Mouse (Mus musculus) urinary bladder, postnatal 4 days (tissue): ENCODE results near the gene Slc27a2.
"Not testable (repeated sequence)": the region's sequence is repeated elsewhere in the genome, so short reads cannot be mapped to it uniquely, and the experiment has no call there.

Experiments
- DNase-seq, 2 experiments: peaks; one replicate each; pipeline ENCODE4 v3.0.0; 2021 to 2022; ENCODE audit warnings: low spot score in 2 of 2

Gene Slc27a2

DNA sequence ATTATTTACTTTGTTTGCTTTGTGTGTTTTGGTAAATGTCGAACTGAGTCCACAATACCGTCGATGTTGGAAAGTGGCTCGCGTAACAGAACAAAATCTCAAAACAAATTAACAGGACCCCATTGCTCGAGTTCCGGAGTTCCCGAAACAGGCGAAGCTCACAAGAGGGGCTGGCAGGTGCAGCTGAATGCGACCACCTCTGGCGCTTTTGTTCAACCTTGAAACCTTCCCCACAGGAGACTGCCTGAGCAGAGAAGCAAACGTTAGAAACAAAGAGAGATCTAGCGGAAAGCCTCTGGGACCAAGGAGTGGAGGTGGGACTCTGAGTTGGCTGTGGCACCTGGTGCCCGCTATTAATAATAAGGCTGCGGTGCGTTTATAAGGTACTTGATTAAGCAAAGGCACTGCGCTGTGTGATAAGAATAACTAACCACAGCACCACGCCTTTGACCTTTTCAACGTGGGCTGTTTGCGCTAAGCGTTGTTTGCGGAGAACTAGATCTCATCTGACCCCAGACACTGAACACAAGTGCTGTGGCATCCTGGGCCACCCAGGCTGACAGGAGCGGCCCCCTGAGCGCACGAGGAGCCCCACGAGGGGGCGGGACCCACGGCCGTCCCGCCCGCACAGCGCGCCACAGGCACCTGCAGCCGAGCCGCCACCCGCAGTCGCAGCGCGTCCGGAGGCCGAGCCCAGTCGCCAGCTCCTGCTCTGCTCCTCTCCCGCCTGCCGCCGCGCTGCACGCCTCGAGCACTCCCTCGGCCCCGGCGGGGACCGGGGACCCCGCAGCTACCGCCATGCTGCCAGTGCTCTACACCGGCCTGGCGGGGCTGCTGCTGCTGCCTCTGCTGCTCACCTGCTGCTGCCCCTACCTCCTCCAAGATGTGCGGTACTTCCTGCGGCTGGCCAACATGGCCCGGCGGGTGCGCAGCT, at the start of gene Slc27a2:
Slc27a2 (plus strand) TSS at position 51 of the 934 bp plus-strand sequence.
- no peak for DNase-seq

DNA sequence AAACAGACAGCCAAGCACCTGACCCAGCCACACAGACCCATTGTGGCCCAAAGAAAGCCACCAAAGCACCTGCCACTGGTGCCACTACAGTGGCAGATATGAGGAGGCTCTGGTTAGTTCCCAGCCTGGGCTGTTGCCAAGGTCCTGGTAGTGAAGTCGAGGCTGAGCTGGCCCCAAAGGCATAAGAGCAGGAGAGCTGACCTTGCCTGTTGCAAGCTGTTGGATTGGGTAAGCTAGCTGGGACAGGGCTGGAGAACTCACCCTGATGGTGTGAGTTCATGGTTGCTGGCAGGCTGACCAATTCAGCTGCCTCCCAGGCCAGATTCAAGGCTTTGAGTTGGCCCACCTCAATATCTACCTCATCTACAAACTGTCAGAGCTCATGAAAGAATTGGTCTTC, 47.1 kb upstream of the Slc27a2 start:
- no peak for DNase-seq

DNA sequence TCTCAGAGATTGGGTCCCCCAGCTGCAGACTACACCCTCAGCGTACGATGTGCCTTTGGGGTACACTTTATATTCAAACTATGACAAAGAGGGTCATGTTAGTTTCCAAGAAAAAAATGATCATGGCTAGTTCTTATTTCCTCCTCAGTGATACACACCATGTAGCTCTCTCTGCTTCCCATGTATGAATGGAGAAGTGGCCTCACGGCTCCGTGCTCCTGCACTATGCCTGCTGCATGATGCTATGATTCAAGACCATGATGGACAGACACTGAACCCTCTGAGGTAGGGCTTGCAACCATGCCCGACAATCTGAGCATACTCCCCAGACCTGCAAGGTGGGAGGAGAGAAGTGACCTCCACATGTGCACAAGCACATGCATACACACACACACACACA, 44.7 kb upstream of the Slc27a2 start:
- no peak for DNase-seq

DNA sequence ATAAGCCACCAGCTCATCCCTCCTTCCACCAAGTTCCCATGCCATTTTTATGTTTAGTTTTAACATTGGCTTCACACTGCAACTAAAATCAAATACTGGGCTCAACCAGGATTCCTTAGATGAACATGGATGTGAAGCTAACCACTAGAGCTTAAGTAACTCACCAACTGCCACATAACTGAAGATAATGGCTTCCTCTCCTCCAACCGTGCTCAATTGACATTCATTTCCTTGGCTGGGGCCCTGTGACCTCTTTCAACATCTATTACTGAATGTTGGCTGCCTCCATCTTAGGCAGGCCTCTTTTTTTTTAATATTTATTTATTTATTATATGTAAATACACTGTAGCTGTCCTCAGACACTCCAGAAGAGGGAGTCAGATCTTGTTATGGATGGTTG, 44.0 kb upstream of the Slc27a2 start:
- no peak for DNase-seq

DNA sequence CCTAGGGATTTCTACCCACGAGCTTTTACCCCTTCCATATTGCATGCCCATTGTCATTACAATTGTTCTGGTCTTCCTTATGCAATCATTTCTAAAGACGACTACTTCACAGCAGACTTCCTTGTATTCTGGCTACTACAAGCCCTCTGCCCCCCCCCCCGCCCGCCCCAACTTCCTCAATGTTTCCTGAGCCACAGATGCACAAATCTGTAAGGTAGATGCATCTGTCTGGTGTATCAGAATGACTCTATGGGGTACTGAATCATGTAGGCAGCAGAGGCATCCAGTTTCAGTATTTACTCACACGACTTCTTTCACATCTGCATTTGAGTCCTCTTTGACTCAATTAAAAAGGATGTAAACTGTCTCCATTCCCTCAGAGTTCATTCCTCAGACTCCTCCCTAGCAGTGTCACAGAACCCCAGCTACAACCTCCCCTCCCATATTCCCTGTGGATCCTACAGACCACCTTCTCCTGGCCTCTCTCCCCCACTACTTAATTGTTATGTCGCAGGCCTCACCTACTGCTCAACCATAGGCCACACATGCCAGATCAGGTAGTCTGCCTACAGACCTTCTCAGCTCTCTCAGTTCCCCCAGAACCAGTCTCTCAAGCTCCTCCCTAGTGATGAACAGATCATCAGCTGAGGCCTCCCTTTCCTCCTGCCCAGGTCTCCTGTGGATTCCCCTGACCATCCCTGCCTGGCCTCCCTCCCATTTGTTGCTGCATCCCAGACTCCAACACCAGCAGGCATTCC, 37.0 kb upstream of the Slc27a2 start:
- DNase-seq, result no peak

DNA sequence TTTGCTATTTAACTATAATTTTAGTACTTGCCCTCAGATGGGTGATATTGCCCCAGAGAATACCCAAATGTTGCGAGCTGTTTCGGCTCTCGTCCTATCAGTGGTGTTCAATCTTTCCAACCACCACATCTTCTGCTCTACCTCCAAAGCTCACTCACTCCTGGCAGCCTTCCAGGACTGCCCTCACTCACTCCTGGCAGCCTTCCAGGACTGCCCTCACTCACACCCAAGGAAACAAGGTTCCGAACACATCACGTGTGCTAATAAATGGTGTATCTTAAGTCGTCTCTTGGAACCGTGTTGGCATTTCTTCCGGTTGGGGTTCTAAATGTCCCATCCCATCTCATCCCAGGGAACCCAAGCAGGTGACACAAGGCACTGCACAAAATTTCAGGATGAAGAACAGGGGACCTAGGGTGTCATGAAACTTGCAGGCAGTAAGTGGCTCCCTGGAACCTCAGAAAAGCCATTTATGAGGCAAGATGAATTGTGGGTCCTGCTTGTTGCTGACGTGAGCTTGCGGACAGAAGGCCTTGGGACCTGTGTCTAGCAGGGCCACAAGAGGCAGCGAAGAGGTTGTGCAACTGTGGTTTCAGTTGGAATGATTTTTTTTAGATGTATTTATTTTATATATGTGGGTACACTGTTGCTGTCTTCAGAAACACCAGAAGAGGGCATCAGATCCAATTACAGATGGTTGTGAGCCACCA, 32.2 kb upstream of the Slc27a2 start:
- DNase-seq, result peak in 1 of 2 experiments; percentile 67

DNA sequence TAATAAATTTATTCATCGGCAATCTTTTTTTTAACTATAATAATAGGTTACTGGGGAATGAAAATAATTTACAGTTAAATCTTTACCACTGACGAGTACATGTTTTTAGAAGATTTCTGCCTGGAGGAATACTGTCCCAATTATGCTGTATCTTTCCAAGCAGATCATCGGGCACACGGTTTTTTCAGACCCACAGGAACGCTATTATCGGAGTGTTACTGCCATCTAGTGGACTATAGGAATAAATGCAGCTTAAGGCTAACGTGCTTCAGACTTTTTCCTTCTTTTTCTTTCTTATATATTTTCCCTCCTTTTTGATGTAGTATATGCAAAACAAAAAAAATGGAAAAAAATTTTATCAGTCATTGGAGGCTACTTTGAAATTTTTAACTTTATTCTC, 31.4 kb upstream of the Slc27a2 start:
- DNase-seq, result no peak

DNA sequence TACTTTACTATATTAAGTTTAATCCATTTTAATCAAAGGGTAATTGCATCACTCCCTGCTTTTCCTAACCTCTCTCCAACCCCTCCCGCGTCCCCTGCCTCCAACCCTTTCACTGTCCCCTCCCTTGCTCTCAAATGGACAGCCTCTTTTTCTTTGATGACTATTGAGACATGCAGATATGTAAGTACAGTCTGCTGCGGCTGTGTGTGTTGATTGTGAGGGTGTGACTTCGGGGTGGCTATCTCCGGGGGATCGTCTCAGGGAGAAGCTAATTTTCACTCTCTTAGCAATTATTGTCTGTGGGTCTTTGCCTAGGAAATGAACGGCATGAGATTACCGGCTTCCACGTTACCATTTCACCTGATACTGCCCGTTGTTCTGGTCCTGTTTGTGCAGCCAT, 30.7 kb upstream of the Slc27a2 start:
- DNase-seq, result no peak

DNA sequence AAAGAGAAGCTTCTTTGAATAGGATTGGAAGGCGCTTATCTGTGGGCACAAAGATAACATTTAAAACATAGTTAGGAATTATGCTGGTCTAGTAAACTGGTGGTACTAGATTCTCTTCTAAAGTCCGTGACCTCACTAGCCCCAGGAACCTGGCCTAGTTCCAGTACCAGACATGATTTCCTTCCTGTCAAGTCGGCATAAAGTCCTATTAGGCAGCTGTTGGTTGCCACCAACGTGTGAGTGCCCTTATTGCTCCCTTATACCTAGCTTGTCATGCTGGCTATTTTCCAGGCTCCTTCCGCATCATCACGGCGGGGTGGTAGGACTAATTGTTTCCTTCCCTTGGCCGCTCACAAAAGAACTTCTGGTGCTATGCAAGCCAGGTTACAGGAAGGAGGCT, 30.2 kb upstream of the Slc27a2 start:
- DNase-seq, result no peak

DNA sequence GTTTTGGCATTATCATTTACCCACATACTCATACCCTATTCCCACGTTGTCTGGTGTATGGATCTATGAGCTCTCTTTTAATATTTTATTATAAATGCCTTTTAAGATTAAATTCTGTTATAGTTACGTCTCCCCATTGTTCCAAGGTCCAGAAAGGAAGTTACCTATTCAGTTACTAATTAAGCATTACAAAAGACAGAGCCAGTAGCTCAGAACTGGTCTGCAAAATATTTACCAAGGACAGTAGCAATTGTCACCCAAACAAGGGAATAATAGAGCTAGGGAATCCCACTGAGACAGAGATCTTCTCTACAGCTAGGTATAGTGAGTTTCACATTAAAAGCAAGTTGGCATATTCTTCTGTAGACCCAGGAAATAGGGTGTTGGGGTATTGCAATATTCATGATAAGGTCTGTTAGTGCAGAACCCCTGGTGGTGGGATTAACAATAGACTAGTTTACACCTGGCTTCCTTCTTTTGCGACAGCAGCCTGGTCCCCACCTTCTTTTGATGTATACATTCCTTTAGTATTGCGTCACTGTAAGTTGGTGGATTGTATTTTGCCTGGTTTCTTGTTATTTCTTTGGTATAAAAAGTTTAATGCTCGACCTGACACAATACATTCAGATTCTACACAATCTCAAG, 29.0 kb upstream of the Slc27a2 start:
- not testable (repeated sequence) for DNase-seq

DNA sequence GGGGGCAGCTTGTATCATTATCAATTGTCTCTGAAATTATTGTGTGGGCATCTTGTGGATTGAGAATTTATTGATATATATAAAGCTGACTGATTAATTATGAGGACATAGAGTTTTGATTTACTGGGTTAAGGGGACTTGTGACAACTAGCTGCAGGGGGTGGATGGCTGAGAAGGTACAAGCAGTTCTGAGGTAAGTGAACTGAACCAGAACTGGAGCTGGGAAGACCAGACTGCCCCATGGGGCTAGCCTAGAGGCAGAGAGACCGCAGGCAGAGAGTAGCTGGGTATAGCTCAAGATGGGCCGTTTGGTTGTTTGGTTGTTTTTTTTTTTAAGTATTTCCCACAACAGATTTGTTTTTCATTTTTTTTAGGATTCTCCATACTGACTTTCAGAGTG, 27.9 kb upstream of the Slc27a2 start:
- DNase-seq, result no peak

DNA sequence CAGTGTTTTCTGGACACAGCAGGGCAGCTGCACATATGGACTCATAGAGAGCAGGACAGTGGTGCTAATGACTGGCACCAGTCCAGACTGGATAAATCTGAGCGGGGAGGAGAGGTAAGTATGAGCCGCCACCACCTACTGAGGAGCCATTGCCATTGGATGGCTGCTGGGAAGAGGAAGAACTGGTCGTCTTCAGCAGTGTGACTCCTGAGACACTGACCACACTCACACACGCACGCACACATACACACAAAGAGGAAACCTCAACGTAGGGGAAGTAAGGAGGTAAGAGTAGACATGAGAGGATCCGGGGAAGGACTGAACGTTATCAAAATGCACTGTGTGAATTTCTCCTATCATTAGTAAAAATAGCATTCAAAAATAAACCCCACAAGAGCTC, 24.7 kb upstream of the Slc27a2 start:
- DNase-seq, result no peak

DNA sequence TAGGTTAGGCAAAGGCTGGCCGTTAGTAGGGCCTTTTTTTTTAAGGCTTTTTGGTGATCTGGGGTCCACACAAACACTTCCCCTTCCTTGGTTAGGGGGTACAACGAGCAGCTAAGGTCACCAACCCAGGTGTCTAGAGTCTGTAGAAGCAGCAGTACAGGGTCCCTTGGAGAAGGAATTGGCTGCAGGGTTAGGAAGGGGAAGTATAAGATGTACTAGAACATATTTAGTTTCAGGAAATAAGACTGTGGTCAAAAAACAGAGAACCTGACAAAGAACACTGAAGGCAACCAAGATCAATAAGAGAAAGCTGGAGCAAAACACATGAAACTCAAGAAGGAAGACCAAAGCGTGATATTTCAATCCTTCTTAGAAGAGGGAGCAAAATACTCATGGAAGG, 21.6 kb upstream of the Slc27a2 start:
- no peak for DNase-seq

DNA sequence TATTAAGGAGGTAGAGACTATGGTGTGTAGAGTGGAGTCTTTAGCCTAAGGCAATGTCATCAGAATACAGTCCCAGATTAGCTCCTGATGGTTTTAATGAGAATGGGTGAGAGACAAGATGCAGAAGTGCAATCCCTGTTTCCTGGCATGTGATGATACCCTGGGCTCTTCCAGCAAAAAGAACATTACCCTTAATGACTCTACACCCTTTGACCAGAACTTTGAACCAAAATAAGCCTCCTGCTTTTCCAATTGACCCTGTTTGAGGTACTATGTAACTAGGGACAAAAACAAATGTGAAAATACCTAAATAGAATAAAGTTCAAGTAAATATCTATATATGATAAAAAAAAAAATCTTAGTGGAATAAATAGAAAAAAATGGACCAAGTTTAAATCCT, 14.6 kb upstream of the Slc27a2 start:
- DNase-seq, result no peak

DNA sequence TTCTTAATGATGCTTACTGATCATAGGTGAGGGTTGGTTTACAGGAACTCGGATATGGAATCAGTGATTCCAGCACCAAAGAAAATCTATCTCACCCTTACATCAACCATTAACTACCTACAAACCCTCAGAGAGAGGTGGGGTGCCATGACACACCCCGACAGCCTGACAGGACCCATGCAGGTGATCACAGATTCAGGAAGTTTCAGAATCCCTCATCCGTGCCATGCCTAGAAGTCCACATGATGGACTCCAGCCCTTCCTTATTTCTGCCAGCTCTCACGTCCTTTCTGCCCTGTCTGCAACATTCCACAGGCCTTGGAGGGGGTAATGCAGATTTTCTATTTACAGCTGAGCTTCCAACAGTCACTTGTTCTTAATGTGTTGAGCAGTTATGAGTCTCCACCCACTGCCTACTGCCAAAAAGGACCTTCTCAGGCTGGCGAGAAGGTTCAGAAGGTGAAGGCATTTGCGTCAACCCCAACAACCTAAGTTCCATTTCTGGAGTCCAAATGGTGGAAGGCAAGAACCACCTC, 11.7 kb upstream of the Slc27a2 start:
- no peak for DNase-seq

DNA sequence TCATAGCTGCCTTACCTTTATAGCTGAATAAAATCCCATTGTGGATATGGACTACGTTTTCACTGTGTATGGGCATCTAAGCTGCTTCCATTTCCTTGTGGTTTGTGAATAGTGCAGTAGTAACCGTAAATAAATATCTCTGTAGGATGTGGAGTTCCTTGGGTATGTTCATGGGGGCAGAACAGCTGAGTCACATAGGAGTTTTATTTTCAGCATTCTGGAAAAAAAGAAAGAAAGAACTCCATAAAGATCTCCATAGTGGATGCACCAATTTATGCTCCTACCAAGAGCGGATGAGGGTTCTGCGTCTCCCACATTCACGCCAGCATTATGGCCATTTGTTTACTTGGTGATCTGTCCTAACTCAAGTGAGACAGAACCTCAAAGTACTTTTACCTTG, 10.0 kb upstream of the Slc27a2 start:
- DNase-seq, result no peak

DNA sequence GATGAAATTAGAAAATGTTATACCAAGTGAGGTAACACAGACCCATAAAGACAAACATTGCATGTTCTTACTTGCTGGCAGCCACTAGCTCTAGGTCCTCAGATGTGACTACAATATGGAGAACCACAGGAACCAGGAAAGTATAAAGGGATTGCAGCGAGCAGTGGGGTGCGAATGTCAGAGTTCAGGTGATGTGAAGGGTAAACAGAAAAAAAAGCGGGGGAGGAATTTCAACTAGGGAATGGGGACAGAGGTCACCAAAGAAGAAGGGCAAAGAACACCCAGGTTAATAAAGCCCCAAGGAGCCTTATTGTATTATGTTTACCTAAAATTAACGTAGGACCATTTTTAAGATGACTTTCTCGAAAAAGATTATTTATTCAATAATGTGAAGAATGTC, 6.9 kb upstream of the Slc27a2 start:
- no peak for DNase-seq

DNA sequence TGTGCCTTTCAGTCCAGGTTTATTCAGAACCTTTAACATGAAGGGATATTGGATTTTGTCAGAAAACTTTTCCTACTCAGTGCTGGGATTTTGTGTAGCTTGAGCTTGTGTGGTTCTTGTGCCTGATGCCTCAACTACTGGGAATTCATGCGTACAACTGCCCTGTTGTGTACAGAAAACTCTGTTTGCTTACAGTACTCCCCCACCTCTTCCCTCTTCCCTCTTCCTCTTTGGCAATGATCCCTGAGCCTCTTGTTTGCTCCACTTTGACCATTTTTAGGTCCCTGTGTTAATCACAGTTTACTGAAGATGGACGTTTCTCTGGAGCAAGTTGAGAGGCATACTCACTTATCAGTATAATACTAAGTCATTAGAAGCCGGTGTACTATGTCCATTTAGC, 5.8 kb upstream of the Slc27a2 start:
- no peak for DNase-seq

DNA sequence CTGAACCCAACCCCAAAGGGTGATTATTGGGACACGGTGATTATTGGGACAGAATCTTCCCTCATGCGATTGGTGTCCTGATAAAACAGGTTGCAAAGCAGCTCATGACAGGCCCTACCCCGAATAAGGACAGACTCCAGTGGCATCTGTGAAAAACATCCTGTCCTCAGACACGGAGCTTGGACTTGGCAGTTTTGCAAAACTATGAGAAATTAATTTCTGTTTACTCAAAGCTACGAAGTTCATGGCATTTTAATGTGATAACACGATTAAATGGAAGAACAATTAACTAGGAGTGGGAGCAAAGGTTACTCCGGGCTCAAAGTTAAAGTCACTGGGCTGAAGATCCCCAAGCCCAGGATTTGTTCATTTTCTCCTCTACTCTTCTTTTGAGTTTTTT, 2.5 kb upstream of the Slc27a2 start:
- DNase-seq, result no peak

DNA sequence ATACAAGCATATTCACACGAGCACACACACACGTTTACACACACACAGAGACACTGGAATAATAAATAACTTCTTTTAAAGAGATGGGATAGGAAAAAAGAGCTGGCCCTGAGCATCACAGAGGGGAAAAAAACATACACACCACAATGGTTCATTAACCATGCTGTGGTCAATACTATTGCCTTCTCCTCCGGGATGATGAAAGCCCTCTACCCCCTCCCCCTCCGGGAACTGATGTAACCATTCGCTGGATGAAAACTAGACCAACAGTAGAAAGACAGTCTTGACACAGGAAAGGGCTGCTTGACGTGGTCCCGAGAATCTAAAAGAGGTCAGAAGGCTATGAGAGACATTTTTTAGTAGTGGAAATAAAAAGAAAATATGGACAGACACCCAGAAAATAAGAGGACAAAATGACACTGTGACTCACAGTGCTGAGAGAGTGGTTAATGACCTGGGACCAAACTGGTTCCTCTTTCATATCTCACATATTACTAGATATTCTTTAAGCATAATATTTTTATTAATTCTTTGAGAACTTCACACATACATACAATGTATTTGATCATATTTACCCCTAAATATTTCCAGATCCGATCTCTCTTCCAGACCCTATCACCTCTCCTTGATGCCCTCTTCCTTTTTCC, 840 bp upstream of the Slc27a2 start:
- no peak for DNase-seq

DNA sequence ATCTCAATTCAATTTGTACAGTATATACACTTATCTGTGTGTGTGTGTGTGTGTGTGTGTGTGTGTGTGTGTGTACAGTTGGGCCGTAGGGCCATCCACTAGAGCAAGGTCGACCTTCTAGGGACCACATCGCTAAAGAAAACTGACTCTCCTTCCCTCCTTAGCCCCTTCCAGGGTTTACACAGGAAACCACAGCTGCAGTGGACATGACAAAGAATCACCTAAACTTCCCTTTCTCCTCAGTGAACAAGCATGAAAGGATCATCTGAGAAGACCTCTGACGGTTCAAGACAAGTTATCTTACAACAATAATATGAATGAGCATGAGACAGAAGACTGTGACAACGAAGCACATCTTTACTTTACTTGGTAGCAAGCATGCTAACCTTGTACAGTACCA, 311 bp upstream of the Slc27a2 start:
- no peak for DNase-seq
